Mouse (Mus musculus): ENCODE data around the gene Kcnh1. TPM values are rescaled to one million over a fixed set of nuclear protein-coding genes. Genes with fewer than 3 reads are reported as not detected.

The Kcnh1 gene
- polyA plus RNA-seq, 1 experiment from 2014 or later = 0.81 TPM

DNA sequence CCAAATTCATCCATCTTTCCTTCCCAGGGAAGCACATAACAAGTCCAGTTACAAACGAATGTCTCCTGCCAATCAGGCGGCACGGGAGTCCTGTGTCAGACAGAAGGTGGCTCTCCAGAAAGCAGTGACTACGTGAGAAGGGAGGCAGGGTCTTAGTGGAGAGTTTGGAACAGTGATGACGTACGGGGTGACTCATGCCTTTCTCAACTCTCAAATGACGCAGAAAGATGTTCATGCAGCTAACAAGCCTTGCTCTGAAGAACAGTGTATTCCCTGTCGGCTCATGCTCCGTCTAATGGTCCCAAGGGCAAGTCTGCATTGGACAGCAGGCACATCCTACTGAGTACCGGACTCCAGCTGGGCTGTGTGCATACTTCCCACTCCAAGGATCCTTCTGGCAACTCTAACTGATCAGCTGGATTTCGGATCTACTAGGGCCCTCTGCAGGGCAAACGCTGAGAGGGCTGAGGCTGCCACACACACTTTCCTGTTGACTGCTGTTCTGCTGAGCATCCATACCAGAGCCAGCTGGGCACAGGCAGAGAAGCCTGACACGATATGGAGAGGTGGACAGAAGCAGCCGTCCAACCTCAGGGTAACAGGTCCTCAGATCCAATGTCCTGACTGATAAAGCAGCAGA, 335.3 kb downstream of the Kcnh1 start:
- Histone ChIP-seq H3K9me3 (replicated peaks) (no peaks in the 10 kb centered on the region), H3K27ac (no peak overlapping the region), H3K4me1 (peaks cover 20% of the 10 kb centered on the region)

DNA sequence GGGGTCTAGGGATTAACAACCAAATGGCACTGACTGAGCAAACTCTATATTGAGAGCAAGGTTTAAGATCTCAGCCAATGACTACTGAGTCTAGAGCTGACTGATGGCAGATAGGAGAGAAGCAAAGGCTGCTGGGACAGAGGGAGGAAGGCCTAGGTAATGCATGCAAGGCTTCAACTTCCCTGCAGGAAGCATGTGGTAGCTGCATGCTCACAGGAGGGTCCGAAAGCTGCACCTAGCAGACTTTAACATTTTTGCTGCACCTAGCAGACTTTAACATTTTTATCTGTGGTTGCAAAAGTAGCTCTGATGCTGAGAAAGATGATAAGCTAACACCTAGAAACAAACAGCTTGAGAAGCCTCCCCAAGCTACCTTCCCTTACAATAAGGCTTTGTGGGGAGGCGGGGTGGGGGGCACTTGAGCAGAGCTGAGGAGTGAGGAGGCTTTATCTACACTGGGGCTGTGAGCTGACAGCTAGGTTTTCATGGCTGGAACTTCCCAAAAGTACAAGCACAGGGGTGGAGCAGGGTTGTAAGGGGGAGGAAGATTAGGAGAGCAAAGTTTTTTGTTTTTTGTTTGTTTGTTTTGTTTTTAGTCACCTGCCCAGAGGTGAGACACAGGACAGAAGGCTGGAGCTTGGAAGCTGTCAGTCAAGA, 341.0 kb downstream of the Kcnh1 start:
- Histone ChIP-seq H3K4me2 (no peak overlapping the region), H3K9ac (no peak overlapping the region), H3K27ac (no peak overlapping the region), H3K4me3 (no peak overlapping the region), H3K9me3 (replicated peaks) (no peaks in the 10 kb centered on the region), H3K27me3 (no peaks in the 10 kb centered on the region), H3K36me3 (ENCODE audit: poor library complexity, severe bottlenecking) (no peaks in the 10 kb centered on the region), H3K4me1 (no peaks in the 10 kb centered on the region)
- ATAC-seq = no peak
- WGBS = 69% methylated on average over 2 of the region's 2 CpGs

More for the DNA sequence above, 335.3 kb downstream of the Kcnh1 start:
- H3K9ac ChIP-seq = no peak overlapping the region
- no peak for ATAC-seq
- no peak overlapping the region for H3K4me3 ChIP-seq
- 70% methylated on average over 14 of the region's 14 CpGs for WGBS
- H3K36me3 ChIP-seq (ENCODE audit: poor library complexity, severe bottlenecking) = no peaks in the 10 kb centered on the region
- H3K27me3 ChIP-seq = no peaks in the 10 kb centered on the region
- H3K4me2 ChIP-seq = no peak overlapping the region

DNA sequence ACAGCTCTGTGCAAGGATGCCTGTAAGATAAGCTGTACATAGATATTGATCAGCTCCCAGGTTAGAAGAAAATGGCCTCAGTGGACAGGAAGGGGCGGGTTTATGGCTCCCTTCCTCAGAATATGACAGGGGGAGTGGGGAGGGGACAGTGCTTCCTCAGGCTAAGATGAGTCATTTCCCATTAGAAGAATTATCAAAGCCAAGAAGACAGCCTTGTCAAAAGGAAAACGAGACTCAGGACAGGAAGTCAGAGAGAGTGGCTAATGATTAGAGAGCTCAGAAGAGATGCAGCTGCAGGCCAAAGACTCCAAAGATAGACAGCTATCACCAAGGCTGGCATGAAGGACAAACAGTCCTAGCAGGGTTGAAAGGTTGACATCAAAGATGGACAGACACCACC, 341.6 kb downstream of the Kcnh1 start:
- H3K27ac ChIP-seq = no peak overlapping the region
- H3K9ac ChIP-seq = no peak overlapping the region
- no peak overlapping the region for H3K4me2 ChIP-seq
- 67% methylated on average over 2 of the region's 2 CpGs for WGBS
- no peaks in the 10 kb centered on the region for H3K9me3 ChIP-seq (replicated peaks)
- no peaks in the 10 kb centered on the region for H3K4me1 ChIP-seq
- ATAC-seq = no peak
- H3K4me3 ChIP-seq = no peak overlapping the region
- no peaks in the 10 kb centered on the region for H3K27me3 ChIP-seq
- no peaks in the 10 kb centered on the region for H3K36me3 ChIP-seq (ENCODE audit: poor library complexity, severe bottlenecking)

DNA sequence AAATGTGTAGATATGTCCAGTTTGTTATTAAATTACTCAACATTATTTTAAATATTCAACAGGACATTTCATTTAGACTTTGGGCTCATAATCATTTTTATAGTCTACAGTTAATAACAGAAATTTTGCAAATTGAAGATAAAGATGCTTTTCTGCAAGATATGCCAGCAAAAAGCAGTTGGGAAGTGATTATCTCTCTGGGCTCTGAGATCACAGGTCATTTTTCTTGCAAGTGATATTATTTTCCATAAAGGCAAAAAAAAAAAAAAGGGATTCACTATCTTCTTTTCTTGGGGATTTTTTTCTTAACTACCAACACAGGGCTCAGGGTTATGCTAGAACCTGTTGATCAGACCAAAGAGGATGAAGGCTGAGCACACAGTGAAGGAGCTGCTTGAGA, 342.4 kb downstream of the Kcnh1 start:
- H3K36me3 ChIP-seq (ENCODE audit: poor library complexity, severe bottlenecking) = no peaks in the 10 kb centered on the region
- H3K27ac ChIP-seq = no peak overlapping the region
- no peak overlapping the region for H3K4me2 ChIP-seq
- H3K27me3 ChIP-seq = no peaks in the 10 kb centered on the region
- no peak overlapping the region for H3K4me3 ChIP-seq
- no peak for ATAC-seq
- no peaks in the 10 kb centered on the region for H3K9me3 ChIP-seq (replicated peaks)
- H3K4me1 ChIP-seq = no peaks in the 10 kb centered on the region
- no peak overlapping the region for H3K9ac ChIP-seq

DNA sequence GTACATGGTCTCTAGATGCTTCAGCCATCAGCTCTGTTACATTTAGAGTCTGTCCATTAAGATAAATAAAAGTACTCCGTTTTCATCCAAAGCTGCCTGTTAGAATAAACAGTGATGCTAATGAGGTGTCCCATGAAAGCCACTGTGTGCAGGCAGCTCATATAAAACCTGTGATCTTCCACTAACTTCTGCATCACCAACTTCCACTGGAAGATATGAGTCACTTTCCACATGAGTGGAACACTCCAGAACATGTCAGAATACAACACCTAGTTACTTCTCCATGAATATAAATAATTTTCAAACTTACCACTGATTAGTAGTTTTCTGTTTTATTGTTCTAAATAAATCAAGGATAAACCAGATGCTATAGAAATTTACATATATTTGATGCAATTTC, 345.9 kb downstream of the Kcnh1 start:
- Histone ChIP-seq H3K4me1 (no peaks in the 10 kb centered on the region), H3K27ac (no peak overlapping the region), H3K9ac (no peak overlapping the region), H3K4me3 (no peak overlapping the region), H3K36me3 (ENCODE audit: poor library complexity, severe bottlenecking) (no peaks in the 10 kb centered on the region), H3K4me2 (no peak overlapping the region), H3K27me3 (no peaks in the 10 kb centered on the region), H3K9me3 (replicated peaks) (no peaks in the 10 kb centered on the region)
- no peak for ATAC-seq
- 76% methylated on average over 1 of the region's 1 CpGs for WGBS

DNA sequence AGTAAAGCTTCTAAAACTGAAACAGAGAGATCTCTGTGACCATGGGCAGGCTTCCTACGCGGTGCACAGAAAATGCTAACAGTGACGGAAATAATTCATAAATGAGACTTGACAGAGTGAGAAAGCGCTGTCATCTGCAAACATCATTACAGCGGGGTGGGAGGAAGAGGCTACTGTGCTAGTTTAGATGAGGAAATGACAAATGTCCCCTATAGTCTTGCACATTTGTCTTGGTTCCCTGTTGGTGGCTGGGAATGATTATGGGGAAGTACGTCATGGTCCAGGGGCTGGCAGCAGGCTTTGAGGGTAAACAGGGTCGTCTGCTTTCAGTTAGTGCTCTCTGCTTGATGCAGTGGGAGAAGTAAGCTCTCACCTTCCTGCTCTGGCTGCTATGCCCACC, 346.6 kb downstream of the Kcnh1 start:
- Histone ChIP-seq H3K27me3 (no peaks in the 10 kb centered on the region), H3K36me3 (ENCODE audit: poor library complexity, severe bottlenecking) (no peaks in the 10 kb centered on the region), H3K9ac (no peak overlapping the region), H3K27ac (no peak overlapping the region), H3K9me3 (replicated peaks) (no peaks in the 10 kb centered on the region), H3K4me3 (no peak overlapping the region), H3K4me1 (no peaks in the 10 kb centered on the region), H3K4me2 (no peak overlapping the region)
- WGBS = 79% methylated on average over 7 of the region's 7 CpGs
- no peak for ATAC-seq

DNA sequence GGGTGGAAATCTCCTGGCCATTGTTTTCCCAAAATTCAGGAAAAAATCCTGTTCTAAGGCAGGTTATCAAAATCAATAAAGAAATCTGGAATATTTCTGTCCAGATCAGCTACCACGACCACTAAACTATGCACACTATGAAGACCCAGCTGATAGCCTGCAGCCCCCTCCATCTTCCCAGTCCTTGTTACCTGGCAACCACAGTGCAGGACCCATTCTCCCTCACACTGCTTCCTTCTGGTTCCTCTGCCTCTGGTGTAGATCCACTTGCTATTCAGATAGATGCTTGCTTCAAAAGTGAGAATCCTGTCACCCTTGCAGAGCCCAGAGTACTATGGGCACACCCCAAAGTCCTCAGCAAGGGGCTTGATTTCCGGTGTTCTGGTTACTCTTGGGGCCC, 351.5 kb downstream of the Kcnh1 start:
- no peak overlapping the region for H3K4me3 ChIP-seq
- H3K36me3 ChIP-seq (ENCODE audit: poor library complexity, severe bottlenecking) = no peaks in the 10 kb centered on the region
- no peak for ATAC-seq
- H3K9me3 ChIP-seq (replicated peaks) = no peaks in the 10 kb centered on the region
- no peak overlapping the region for H3K9ac ChIP-seq
- H3K4me2 ChIP-seq = no peak overlapping the region
- no peaks in the 10 kb centered on the region for H3K27me3 ChIP-seq
- H3K4me1 ChIP-seq = peaks cover 5% of the 10 kb centered on the region
- WGBS = 76% methylated on average over 2 of the region's 2 CpGs
- no peak overlapping the region for H3K27ac ChIP-seq

DNA sequence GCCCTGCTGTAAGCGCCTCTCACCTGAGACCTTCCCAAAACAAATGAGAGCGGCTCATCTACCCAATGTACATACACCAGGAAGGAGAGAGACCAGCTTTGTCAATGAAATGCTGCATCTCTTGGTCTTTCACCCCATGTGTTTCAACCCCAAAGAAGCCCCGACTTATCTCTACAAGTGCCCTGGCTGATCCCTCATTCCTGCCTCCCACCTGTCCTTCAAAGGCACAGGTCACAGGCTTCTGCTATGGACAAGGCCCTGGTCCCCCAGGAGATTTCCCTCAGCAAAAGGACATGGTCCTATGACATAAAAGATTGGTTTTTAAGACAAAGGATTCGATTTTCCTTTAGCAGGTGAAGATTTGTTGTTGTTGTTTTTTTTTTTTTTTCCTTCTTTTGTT, 353.1 kb downstream of the Kcnh1 start:
- ATAC-seq = no peak
- no peaks in the 10 kb centered on the region for H3K27me3 ChIP-seq
- WGBS = 84% methylated on average over 4 of the region's 4 CpGs
- no peaks in the 10 kb centered on the region for H3K36me3 ChIP-seq (ENCODE audit: poor library complexity, severe bottlenecking)
- no peak overlapping the region for H3K9ac ChIP-seq
- no peak overlapping the region for H3K4me3 ChIP-seq
- H3K9me3 ChIP-seq (replicated peaks) = no peaks in the 10 kb centered on the region
- no peak overlapping the region for H3K27ac ChIP-seq
- no peak overlapping the region for H3K4me2 ChIP-seq
- H3K4me1 ChIP-seq = peaks cover 5% of the 10 kb centered on the region

DNA sequence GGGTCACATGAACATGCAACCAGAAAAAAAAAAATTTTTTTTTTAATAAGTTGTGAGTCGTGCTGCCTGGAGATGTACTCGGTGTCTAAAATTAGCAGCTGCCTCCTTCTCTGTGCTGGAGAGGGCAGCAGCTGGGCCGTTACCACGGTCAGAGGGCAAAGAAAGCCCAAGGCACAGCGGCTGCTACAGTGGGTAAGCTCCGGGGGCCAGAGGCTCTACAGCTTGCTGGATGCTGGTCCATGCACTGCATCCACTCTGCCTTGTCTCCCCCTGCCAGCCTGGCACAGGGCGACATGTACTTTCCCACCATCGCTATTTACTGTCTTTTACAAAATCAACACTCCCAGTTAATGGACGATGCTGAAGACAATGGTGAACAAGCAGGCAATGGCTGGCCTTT, 353.5 kb downstream of the Kcnh1 start:
- Histone ChIP-seq H3K27me3 (no peaks in the 10 kb centered on the region), H3K4me3 (no peak overlapping the region), H3K27ac (no peak overlapping the region), H3K4me2 (no peak overlapping the region), H3K36me3 (ENCODE audit: poor library complexity, severe bottlenecking) (no peaks in the 10 kb centered on the region), H3K9ac (no peak overlapping the region), H3K4me1 (peaks cover 5% of the 10 kb centered on the region), H3K9me3 (replicated peaks) (no peaks in the 10 kb centered on the region)
- 70% methylated on average over 9 of the region's 9 CpGs for WGBS
- ATAC-seq = no peak; the same call in 1 of the 2 replicates

DNA sequence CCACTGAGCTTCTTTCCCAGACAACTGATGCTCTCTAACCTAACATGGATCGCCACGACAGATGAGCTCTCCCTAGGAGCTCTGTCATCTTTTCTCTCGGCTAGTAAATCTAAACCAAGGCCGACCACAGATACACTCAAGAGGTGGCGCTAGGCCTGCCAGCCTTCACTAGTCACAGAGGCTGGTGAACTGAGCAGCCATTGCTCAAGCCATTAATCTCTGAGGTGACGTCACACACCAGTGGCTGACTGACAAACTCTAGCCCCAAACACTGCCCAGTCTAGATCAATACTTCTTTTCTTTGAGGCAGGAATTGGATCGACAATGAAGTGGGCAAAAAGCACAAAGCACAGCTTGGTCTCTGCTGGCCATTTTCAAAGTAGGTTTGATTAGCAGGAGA, 354.3 kb downstream of the Kcnh1 start:
- Histone ChIP-seq H3K36me3 (ENCODE audit: poor library complexity, severe bottlenecking) (no peaks in the 10 kb centered on the region), H3K27ac (no peak overlapping the region), H3K4me1 (peaks cover 5% of the 10 kb centered on the region), H3K9me3 (replicated peaks) (no peaks in the 10 kb centered on the region), H3K4me2 (no peak overlapping the region), H3K27me3 (no peaks in the 10 kb centered on the region), H3K4me3 (no peak overlapping the region), H3K9ac (no peak overlapping the region)
- 42% methylated on average over 7 of the region's 7 CpGs for WGBS
- ATAC-seq = no peak

DNA sequence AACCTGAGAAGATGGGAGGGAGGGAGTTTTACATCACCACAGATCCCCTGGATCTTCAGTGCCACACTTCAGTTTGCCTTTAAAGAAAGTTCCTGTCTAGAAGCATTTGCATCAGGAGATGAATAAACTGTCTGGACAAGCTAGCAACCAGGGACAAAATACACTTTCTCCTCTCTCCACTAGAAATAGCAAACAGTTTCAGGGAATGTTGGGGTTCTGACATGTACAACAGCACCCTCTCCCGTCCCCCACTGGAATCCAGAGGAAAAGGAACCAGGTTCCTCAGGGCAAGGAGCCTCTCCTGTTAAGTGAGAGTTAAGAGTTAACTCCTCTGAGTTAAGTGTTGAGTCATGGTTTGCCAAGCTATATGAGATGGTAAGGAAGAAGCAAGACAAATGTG, 356.3 kb downstream of the Kcnh1 start:
- Histone ChIP-seq H3K27ac (no peak overlapping the region), H3K4me3 (no peak overlapping the region)

DNA sequence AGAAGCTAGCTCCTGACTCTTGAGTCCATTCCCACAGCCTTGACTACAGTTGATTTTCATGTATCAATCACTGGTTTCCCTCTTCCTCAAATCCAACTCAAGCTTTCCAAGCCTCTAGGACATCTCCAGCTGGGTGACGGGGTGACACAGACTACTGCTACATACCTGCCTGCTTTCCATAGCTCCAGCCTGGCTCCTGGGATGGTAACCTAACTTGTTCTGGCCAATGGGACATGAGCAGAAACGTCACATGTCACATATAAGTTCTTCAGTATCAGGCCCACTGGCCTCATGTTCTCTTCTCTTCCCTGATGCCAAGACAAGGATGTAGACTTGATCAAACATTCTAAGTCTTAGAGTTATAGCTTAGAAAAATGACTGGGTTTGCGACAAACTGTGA, 360.0 kb downstream of the Kcnh1 start:
- Histone ChIP-seq H3K27me3 (no peaks in the 10 kb centered on the region), H3K4me2 (no peak overlapping the region), H3K4me1 (no peaks in the 10 kb centered on the region), H3K9ac (no peak overlapping the region), H3K36me3 (ENCODE audit: poor library complexity, severe bottlenecking) (no peaks in the 10 kb centered on the region), H3K9me3 (replicated peaks) (no peaks in the 10 kb centered on the region), H3K4me3 (no peak overlapping the region), H3K27ac (no peak overlapping the region)
- WGBS = 89% methylated on average over 3 of the region's 3 CpGs
- ATAC-seq = no peak

More for the DNA sequence above, 356.3 kb downstream of the Kcnh1 start:
- Histone ChIP-seq H3K4me2 (no peak overlapping the region), H3K27me3 (no peaks in the 10 kb centered on the region), H3K4me1 (peaks cover 5% of the 10 kb centered on the region), H3K9ac (no peak overlapping the region), H3K9me3 (replicated peaks) (no peaks in the 10 kb centered on the region), H3K36me3 (ENCODE audit: poor library complexity, severe bottlenecking) (no peaks in the 10 kb centered on the region)
- WGBS = 24% methylated on average over 1 of the region's 1 CpGs
- no peak for ATAC-seq

DNA sequence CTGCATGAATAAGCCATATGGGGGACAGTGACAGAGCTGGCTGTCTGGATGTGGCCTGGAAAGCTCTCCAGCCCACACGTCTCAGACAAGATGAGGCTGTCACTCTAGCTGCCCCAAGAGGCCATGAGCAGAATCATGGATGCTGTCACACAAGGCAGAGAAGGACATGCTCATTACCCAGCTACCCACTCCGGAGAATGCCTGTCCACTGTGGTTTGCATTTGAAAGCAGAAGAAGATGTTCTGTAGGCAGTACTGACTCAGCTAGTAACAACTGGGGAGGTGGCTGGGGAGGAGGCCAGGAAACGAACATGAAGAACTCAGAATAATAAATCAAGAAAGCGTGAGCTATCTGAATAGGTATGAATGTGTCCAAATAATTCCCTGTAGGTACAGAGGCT, 364.9 kb downstream of the Kcnh1 start:
- Histone ChIP-seq H3K27me3 (no peaks in the 10 kb centered on the region), H3K36me3 (ENCODE audit: poor library complexity, severe bottlenecking) (no peaks in the 10 kb centered on the region), H3K9me3 (replicated peaks) (no peaks in the 10 kb centered on the region), H3K4me3 (no peak overlapping the region), H3K27ac (no peak overlapping the region), H3K9ac (no peak overlapping the region), H3K4me1 (peaks cover 14% of the 10 kb centered on the region), H3K4me2 (no peak overlapping the region)
- ATAC-seq = no peak
- WGBS = 82% methylated on average over 4 of the region's 4 CpGs

All from forebrain, embryonic 13.5 days (tissue).